Mouse (Mus musculus) stomach, postnatal 0 days (tissue): Measurements from ENCODE around the gene Fam89b. TPM values are rescaled to one million over a fixed set of nuclear protein-coding genes. Genes with fewer than 3 reads are reported as not detected.

ENCODE experiments used
- ATAC-seq: fragments of 200-750 bp; cut with Nextera tagmentation; 2 replicates; pipeline ENCODE4 v1.8.0; 2017; ENCODE audit not compliant: low FRiP score, low TSS enrichment
- DNase-seq: peaks from one replicate; pipeline ENCODE4 v3.0.0-alpha.2; 2016; ENCODE audit warnings: low spot score
- H3K27ac ChIP-seq: fragments of 300-500 bp; sonication (generic); replicated peaks from 2 replicates; pipeline ENCODE4 v1.5.1; 2014; ENCODE audit warnings: mild to moderate bottlenecking, control low read depth
- H3K27me3 ChIP-seq: fragments of 300-500 bp; sonication (generic); 2 replicates; pipeline ENCODE4 v1.6.1; 2014; ENCODE audit warnings: low read length; ENCODE audit not compliant: control insufficient read depth, insufficient read depth
- H3K36me3 ChIP-seq: fragments of 300-500 bp; sonication (generic); 2 replicates; pipeline ENCODE4 v1.6.1; 2014; ENCODE audit warnings: low read length, mixed read lengths; ENCODE audit not compliant: control insufficient read depth, insufficient read depth
- H3K4me1 ChIP-seq: fragments of 300-500 bp; sonication (generic); replicated peaks from 2 replicates; pipeline ENCODE4 v1.6.1; 2014; ENCODE audit warnings: antibody characterized with exemption; ENCODE audit not compliant: control insufficient read depth, insufficient read depth
- H3K4me2 ChIP-seq: fragments of 300-500 bp; sonication (generic); replicated peaks from 2 replicates; pipeline ENCODE4 v1.6.1; 2014; ENCODE audit warnings: low read depth, mild to moderate bottlenecking, control low read depth, moderate library complexity
- H3K4me3 ChIP-seq: fragments of 300-500 bp; sonication (generic); 2 replicates; pipeline ENCODE4 v1.5.1; 2014; ENCODE audit warnings: low read depth, low read length, control low read depth
- H3K9ac ChIP-seq: fragments of 300-500 bp; sonication (generic); 2 replicates; pipeline ENCODE4 v1.6.1; 2014; ENCODE audit warnings: mild to moderate bottlenecking, low read length, control low read depth, mixed read lengths
- H3K9me3 ChIP-seq: fragments of 300-500 bp; sonication (generic); 2 replicates; pipeline ENCODE4 v1.6.1; 2016; ENCODE audit warnings: low read length; ENCODE audit not compliant: control insufficient read depth
- CTCF ChIP-seq: IDR thresholded peaks from 2 replicates; pipeline ENCODE4 v1.5.1; 2016; ENCODE audit warnings: antibody characterized with exemption, low read depth, mild to moderate bottlenecking, moderate library complexity
- EP300 ChIP-seq: optimal IDR thresholded peaks from 2 replicates; pipeline ENCODE3; 2016; ENCODE audit warnings: antibody characterized with exemption
- WGBS: fragments of 180-500 bp; shearing (Covaris S2); extraction: QIAGEN DNeasy Blood & Tissue Kit; methylation state at CpG from one replicate; pipeline ENCODE4 v1.1.7; 2014; 5-methylcytosine and 5-hydroxymethylcytosine counted together
- polyA plus RNA-seq: library from polyadenylated mRNA; unstranded; fragments of >200 nt; fragmentation: Nextera tagmentation; extraction: Ambion mirVana; gene quantifications from 2 replicates; pipeline ENCODE4 v1.2.1, GENCODE M21; 2015

The Fam89b gene
- polyA plus RNA-seq = 51.9 and 52.1 TPM in 2 replicates

DNA sequence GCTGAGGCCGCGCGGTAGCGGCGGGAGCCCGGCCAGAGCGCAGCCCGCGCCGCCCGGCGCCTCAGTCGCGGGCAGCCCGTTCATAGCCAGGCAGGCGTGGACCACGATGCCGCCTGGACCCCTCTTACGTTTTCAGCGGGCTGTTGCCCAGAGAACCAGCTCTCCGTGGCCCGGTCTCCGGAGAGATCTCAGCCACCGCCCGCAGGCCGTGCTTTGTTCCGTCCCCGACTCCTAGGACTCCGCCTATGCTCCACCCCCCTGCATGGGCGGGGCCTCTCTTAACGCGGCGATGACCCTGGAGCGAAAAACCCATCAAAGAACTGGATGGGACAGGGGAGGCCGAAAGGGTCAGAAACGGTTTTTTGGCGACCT is at the start of gene Fam89b:
Gene Fam89b (minus strand): TSS at position 210 of the 372 bp plus-strand sequence.
- ATAC-seq (peak; percentile 71), DNase-seq (peak; percentile 91)
- Histone ChIP-seq H3K4me3 (peak within 1 kb of the TSS; percentile 92), H3K36me3 (no peaks in the 10 kb centered on the region), H3K27ac (peak within 1 kb of the TSS; percentile 92), H3K9me3 (no peaks in the 10 kb centered on the region), H3K4me1 (peaks cover 8% of the 10 kb centered on the region), H3K9ac (peak within 1 kb of the TSS; percentile 91), H3K4me2 (peak within 1 kb of the TSS; percentile 92), H3K27me3 (no peaks in the 10 kb centered on the region)
- WGBS = under 1% methylated on average over 34 of the region's 37 CpGs
- TF ChIP-seq CTCF = no peak
- TF ChIP-seq EP300 = no peak

DNA sequence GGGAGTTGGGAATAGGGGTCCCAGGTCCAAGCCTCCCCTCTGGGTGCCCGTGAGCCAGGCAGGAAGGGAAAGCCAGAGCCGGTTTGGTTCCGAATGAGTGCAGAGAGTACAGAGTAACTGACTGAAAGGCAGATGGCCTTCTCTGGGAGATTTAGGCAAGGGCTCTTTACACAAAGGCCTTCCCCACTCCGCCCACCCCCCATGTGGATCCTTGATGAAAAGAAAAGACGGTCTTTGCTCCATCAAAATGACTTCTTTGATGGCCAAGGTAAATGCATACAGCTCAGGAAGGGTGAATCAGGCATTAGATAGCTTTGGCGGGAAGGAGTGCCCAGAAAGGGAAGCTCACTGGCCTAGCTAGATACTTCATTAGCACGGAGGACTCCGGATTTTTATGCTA is 48.9 kb upstream of the Fam89b start:
- Histone ChIP-seq H3K4me3 (no peak overlapping the region), H3K4me1 (no peaks in the 10 kb centered on the region), H3K4me2 (no peak overlapping the region), H3K27ac (no peak overlapping the region), H3K9ac (no peak overlapping the region), H3K36me3 (no peaks in the 10 kb centered on the region), H3K27me3 (no peaks in the 10 kb centered on the region), H3K9me3 (no peaks in the 10 kb centered on the region)
- TF ChIP-seq CTCF (no peak), EP300 (no peak)
- 66% methylated on average over 8 of the region's 8 CpGs for whole genome bisulfite sequencing
- no peak for ATAC-seq
- DNase-seq = no peak

DNA sequence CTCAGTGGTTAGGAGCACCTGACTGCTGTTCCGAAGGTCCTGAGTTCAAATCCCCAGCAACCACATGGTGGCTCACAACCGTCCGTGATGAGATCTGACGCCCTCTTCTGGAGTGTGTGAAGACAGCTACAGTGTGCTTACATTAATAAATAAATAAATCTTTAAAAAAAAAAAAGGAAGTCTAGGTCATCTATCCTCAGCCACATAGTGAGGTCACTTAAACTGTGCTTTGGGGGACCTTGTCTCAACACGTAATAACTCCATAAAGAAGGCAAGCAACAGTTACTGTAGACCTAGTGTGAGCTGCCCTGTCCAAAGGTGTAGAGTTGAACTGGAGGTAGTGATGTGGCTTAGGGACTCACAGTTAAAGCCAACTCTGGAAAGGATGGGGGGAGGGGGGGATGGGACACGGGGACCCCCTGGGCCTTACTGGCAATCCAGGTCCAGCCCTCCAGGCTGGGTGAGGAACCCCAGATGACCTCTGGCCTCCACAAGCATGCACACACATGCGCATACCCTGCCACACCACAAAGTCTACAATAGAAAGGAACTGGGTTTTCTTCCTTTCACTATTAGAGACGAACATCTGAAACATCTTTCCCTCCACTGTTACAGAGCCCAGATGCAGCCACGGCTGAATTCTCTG is 48.1 kb upstream of the Fam89b start:
- no peaks in the 10 kb centered on the region for H3K27me3 ChIP-seq
- no peak overlapping the region for H3K4me3 ChIP-seq
- 76% methylated on average over 9 of the region's 9 CpGs for WGBS
- no peak overlapping the region for H3K4me2 ChIP-seq
- no peaks in the 10 kb centered on the region for H3K4me1 ChIP-seq
- no peaks in the 10 kb centered on the region for H3K36me3 ChIP-seq
- no peak for TF ChIP-seq CTCF
- no peak for TF ChIP-seq EP300
- DNase-seq = no peak
- no peaks in the 10 kb centered on the region for H3K9me3 ChIP-seq
- ATAC-seq = no peak
- H3K9ac ChIP-seq = no peak overlapping the region
- H3K27ac ChIP-seq = no peak overlapping the region

DNA sequence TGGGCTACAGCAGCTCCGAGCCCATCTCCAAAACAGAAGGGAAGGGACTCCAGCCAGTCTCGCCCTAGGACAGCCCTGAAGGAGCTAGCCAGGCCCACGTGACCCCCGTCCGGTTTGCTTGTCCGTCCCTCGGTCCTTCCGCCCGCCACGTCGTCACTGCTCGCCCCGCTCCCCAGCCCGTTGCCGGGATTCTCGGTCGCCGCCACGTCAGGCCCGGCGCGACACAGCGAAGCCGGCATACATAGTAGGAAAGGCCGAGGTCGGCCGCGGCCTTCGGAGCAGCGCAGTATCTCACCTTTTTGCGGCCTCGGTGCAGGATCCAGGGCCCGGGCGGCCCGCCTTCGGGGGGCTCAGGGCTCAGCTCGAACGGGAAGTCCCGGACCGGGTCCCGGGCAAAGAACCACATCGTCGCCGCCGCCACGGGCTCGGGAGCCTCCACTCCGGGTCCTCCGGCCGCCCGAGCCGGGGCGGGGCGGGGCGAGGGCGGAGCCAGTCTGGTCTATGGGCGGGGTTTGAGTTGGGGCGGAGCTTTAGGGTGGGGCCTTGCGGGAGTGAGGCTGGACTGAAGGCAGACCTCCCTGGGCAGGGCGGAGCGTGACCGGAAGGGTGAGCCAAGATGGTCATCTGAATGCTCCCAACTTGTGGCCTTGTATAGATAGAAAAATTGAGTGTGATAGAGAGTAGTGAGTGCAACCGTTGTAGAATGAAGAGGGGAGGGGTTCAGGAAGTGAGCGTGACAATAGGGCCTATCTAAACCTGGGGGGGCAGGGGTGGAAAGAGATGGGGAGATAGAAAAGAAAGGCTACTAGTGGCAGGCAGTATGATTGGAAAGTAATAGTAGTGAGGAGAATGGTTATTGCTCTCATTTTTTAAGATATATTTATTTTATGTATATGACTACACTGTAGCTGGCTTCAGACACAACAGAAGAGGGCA is 41.7 kb upstream of the Fam89b start, which contains the start of gene Scyl1:
Gene Scyl1 (minus strand): TSS at position 495 of the 936 bp plus-strand sequence.
- WGBS = 1% methylated on average over 64 of the region's 64 CpGs
- ATAC-seq (peak; percentile 97), DNase-seq (peak; percentile 98)
- Histone ChIP-seq H3K4me1 (no peaks in the 10 kb centered on the region; the same call in 1 of the 2 replicates), H3K27me3 (no peaks in the 10 kb centered on the region), H3K9ac (peak within 1 kb of the TSS; percentile 81), H3K4me2 (peak within 1 kb of the TSS; percentile 92), H3K27ac (peak within 1 kb of the TSS; percentile 79), H3K36me3 (peaks cover 12% of the 10 kb centered on the region), H3K4me3 (peak within 1 kb of the TSS; percentile 57), H3K9me3 (no peaks in the 10 kb centered on the region)
- TF ChIP-seq EP300 (peak; percentile 75), CTCF (peak; percentile 13; the same call in 1 of the 2 replicates)

DNA sequence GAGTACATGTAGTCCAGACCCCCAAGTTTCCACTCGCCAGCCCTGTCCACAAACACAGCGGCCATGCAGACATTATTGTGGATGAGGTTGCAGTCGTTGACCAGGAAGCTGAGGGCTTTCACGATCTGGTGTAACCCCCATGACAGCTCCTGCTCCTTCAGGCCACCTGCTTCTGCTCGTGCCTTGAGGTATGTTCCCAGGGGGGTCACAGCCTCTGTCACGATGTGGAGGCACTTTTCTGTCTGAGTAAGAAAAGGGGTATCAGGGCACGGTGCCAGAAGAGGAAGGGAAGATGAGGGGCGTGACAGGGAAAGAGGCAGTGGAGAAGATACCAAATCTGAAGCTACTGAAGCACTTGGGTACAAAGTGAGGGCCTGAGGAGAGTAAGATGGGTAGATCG is 40.9 kb upstream of the Fam89b start:
- H3K4me3 ChIP-seq = peak overlapping the region; percentile 57
- H3K4me2 ChIP-seq = peak overlapping the region; percentile 92
- H3K27me3 ChIP-seq = no peaks in the 10 kb centered on the region
- WGBS = 36% methylated on average over 9 of the region's 9 CpGs
- H3K9me3 ChIP-seq = no peaks in the 10 kb centered on the region
- H3K9ac ChIP-seq = peak overlapping the region; percentile 81
- no peak for TF ChIP-seq EP300
- TF ChIP-seq CTCF = no peak
- no peaks in the 10 kb centered on the region; the same call in 1 of the 2 replicates for H3K4me1 ChIP-seq
- DNase-seq = peak; percentile 17
- H3K36me3 ChIP-seq = peaks cover 12% of the 10 kb centered on the region
- peak overlapping the region; percentile 79 for H3K27ac ChIP-seq
- ATAC-seq = no peak
